Mouse (Mus musculus): ENCODE data around the gene Tubb4a.

Tubb4a gene

DNA sequence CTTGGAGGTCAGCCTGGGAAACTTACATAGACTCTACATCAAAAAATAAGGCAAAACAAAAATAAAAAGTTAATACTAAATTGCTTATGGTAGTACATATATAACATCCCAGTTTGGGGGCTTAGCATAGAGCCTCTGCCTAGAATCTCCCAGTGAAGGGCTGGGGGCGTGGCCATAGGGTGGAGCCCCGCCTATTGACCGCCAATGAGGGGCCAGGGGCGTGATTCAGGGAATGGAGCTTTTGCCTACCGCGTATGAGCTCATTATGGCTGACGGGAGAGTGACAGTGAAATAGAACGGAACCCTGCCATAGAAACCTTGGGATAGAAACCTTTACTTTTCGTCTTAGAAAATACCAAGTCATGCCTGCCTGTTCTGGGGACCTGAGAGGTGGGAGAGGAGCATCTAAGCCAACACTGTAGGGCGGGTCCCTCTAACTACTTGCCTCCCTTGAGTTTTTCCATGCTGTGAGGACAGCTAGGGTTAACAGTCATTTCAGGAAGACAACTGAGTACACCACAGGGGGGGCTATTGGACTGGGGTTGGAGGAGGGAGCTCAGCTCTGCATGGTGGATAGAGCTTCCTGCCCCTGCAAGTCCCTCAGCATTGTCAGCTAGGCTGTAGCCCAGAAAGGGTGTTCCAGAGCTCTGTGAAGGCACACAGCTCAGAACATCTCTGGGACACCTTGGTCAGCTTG lies 12.2 kb upstream of the Tubb4a start:
- DNase-seq = peak; percentile 17

DNA sequence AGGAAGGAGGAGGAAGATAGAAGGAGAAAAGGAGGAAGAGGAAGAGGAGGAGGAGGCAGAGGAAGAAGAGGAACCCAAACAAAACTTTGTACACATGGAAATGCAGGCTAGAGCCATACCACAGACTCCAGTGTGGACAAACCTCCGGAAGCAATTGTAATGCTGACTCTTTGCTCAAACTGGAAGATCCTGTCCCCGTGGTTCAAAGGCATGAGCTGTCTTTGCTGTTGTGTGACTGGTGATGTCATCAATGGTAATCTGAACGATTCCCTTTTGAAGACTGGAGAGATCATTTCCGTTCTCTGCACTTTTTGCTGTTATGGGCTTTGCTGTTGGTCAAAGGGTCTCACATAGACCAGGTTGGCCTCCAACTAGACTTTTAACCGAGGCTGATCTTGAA lies 10.7 kb upstream of the Tubb4a start:
- DNase-seq = no peak

DNA sequence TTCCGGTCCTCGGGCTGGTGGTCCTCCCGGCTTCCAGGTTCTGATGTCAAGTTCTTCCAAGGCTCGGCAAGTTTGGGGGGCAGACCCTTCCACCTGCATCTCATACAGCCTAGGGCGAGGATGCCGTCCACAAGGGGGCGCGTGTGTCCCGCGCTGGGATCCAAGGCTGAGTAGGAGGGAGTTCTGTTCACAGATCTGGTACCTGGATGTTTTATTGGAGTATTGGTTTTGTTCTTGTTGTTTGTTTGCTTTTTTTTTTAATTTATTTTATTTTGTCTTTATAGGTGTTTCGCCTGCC lies 9.0 kb upstream of the Tubb4a start:
- DNase-seq = peak; percentile 87

DNA sequence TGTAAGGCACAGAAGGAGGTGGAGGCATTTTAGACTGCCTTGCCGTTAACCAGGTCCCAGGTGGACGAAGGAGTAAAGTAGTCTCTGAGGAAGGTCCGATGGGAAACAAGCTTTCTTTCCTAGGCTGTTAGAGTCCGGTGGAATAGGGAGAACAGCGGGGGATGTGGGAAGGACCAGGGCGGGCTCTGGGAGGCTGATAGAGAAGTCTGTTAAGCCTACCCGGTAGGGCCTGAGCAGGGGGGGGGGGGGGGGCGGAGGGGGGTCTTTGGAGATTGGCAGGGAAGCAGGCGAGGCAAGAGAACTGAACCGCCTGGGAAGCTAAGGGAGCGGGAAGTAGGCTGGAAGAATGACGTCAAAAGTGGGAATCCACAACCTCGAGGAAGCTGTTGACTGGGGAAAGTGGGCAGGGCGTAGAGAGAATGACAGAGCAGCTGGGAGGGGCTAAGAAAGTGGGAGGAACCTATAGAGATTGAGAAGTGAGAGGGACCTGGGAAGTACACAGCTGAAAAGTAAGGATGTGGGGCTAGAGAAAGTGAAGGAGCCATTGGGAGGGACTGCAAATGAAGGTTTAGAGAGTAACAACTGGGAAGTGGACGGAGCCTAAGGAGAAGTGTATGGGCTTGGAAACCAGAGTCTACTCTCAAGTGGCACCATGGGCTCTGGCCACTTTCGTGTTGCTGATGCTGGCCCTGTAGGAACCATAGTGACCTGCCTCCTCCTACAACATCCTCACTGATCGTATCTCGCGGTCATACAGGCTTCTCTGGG lies 8.5 kb upstream of the Tubb4a start:
- DNase-seq = peak; percentile 51

DNA sequence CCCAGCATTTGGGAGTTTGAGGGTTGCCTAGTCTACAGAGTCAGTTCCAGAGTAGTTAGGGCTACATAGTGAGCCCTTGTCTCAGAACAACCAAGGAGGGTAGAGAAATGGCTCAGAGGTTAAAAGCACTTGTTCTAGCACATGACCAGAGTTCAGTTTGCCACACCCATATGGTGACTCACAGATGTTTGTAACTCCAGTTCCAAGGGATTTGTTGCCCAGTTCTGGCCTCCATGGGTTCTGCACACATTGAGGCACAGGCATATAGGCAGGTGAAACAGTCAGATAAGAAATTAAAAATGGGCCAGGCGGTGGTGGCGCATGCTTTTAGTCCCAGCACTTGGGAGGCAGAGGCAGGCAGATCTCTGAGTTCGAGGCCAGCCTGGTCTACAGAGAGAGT lies 6.6 kb upstream of the Tubb4a start:
- no peak for DNase-seq

DNA sequence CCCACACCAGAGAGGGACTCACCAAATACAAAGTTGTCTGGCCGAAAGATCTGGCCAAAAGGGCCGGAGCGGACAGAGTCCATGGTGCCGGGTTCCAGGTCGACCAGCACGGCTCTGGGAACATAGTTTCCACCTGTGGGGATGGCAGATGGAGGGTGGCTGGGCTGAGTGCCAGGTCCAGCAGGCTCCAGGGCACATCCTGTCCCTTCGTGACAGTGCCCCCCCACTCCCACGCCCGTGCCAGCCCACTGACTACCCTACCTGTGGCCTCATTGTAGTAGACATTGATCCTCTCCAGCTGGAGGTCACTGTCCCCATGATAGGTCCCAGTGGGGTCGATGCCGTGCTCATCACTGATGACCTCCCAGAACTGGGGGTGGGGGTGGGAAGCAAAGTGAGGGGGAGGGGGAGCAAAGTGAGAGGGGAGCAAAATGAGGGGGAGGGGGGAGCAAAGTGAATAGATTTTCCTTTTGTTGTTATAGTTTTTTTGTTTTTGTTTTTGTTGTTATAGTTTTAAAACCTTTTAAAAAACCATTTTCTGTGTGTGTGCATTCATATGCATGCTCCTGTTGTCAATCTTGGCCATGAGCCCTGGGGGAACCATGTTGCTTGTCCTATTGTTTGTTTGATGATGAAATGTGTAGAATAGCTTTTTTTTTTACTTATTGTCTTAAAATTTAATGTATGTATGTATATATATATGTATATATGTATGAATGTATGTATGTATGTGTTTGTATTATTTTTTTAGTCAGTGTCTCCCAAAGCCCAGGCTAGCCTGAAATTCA lies 1.4 kb downstream of the Tubb4a start:
- DNase-seq = peak; percentile 98

DNA sequence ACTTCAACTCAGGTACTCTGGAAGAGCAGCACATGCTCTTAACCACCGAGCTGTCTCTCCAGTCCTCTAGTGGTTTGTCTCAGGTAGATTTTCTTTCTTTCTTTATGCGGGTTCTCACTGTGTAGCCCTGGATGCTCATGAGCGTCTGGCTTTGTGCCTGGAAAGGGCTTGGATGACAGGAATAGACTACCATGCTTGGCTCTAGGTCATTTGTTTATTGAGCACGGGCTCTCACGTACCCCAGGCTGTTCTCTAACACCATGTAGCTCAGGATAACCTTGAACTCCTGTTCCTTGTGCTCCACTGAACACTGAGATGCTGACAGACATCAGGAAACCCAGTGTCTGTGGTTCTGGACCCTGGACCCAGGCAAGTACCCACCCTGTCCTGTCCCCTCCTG lies 5.1 kb downstream of the Tubb4a start:
- peak; percentile 85 for DNase-seq

DNA sequence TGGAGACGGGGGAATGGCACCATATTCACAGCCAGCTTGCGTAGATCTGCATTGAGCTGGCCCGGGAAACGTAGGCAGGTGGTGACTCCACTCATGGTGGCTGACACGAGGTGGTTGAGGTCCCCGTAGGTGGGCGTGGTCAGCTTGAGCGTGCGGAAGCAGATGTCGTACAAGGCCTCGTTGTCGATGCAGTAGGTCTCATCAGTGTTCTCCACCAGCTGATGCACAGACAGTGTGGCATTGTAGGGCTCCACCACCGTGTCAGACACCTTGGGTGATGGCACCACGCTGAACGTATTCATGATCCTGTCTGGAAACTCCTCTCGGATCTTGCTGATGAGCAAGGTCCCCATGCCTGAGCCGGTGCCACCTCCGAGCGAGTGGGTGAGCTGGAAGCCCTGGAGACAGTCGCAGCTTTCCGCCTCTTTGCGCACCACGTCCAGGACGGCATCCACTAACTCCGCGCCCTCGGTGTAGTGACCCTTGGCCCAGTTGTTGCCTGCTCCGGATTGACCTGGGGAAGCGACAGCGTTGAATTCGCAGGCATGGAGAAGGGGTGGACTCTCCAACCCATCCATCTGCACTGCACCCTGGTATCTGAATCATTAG lies 6.2 kb downstream of the Tubb4a start:
- peak; percentile 58 for DNase-seq

DNA sequence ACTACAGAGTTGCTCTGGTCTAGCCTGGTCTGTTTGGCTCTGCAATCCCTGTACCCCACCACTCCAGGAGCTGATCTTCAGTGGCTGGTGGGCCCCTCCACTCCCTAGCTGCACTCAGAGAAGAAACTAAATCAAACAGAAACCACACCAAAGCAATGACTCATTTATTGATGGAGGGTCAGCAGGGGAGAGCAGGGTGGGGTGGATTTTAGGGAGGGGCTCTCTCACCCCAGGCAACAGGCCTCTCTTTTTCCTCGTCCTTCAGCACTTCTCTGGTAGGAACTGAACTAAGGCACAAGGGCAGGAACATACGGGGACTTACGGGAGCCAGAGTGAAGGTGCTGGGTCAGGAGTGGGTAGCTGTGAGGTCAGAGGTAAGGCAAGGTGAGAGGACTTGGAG lies 7.7 kb downstream of the Tubb4a start:
- no peak for DNase-seq

DNA sequence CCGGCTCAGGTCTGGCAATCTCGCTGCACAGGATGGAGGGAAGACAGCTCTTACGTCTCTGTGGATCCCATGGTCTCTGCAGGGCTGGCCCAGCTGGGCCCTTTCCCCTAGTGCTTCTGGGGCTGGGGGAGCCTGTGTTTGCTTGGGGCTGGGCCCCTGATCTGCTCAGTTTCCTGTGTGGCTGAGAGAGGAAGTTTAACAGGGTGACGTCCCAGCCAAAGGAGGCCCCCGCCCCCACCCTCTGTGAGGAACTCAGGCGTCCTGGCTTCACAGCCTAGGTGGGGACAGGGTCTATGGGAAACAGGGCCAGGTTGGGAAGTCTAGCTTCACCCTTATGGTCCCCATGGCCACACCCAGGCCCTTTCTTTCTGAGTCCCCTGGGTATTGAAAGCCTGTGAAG lies 9.2 kb downstream of the Tubb4a start, which contains the start of gene Dennd1c:
TSS of gene Dennd1c (minus strand) at position 179 of the 400 bp plus-strand sequence.
- no peak for DNase-seq

DNA sequence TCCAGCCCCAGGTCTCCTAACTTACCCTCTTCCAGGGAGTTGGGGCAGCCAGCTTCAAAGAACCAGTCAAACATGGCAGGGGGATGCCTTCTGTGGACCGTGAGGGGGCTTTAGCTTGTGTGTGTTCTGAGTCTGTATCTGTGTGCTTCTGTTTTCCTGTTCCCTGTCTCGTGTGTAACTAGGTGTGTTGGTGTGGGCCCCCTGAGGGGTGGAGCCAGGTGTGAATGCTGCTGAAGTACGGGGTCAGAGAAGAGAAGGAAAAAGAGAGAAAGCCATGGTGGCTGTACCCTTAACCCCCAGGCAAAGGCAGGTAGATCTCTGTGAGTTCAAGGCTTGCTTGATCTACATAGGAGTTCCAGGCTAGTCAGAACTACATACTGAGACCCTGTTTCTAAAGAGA lies 10.7 kb downstream of the Tubb4a start:
- no peak for DNase-seq

DNA sequence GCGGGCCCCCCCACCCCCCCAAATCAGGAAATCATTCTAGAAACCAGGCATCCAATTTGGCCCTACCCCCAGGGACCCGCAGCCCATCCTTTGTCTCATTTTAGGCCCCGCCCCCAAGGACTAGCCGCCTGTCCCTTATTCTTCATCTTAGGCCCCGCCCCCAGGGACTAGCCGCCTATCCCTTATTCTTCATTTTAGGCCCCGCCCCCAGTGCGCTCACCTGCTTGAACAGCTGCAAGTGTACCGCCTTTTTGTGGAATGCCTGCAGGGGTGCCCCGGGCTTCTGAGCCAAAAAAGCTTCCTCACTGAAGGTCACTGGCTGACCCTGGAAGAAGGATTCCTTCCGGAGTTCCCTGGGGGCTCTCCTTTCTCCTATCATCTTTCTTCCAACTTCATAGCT lies 16.9 kb downstream of the Tubb4a start:
- DNase-seq = no peak

DNA sequence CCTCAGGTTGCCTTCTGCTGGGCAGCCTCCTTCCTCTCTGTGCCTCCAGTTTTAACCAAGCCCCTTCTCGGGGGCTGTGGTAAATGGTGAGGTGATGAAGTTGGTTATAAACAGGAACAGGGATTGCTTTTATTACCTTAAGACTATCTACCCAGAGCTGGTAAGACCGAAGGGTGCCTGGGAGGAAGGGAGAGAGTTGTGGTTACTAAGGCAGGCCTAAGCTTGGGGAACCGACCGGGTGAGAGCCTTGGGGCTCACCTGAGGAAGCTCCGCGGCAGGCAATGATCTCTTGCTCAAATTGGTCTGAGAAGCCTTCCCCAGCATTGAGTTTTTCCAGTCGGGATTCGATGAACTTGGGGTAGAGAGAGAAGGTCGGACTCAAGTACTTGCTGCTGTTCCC lies 17.3 kb downstream of the Tubb4a start:
- DNase-seq = no peak

DNA sequence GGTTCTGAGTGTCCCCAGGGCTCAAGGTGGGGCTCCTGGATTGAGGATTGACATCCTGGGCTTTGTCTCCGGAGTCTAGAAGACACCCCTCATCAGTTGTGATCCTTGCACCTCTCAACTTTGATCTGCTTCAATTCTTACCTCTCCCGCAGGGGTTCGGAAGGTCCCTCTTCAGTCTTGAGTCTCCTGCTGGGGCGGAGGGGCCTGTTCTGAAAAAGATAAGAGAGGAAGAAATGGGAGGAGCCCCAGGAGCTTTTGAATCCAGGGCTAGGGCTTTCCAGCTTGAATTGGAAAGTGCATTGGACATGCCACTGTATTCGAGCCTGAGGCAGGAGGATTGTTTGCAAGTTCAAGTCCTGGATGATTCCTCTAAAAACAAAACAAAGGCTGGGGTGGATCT lies 20.7 kb downstream of the Tubb4a start:
- no peak for DNase-seq

DNA sequence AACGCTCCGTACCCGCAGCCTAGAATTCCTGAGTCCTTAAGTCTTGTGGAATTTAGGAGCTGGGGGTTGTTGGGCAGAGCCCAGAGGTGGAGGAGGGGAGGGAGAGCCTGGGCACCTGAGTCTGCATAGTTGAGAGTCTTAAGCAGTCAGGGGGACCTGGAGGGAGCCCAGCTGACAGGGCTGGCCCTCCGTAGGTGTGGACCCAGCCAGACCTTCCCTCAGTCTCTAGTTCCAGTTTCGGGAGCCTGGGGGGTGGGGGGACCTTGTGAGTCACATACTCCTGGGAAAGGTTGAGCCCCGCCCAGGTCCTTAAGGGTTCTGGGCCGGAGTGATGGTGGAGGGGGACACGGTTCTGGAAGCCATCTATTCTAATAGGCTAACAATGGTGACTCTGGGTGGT lies 24.6 kb downstream of the Tubb4a start:
- DNase-seq = peak; percentile 42

DNA sequence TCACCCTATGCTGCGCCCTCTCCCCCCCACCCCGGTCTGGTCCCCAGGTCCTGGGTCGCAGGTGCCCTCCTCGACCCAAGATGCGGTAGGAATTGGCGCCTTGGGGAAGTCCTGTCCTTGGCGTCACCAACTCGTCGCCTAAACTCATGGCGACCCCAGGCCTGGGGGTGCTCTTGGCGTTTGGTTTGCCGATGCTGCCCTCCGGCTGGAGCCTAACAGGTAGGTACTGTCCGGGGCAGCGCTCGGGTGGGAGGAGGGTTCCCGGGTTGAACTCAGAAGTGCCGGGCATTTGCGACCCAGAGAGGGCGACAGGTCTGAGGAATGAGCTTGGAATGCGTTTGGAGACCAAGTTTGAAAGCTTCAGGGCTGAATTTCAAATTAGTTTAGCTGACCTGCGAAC lies 25.0 kb downstream of the Tubb4a start:
- DNase-seq = peak; percentile 49

DNA sequence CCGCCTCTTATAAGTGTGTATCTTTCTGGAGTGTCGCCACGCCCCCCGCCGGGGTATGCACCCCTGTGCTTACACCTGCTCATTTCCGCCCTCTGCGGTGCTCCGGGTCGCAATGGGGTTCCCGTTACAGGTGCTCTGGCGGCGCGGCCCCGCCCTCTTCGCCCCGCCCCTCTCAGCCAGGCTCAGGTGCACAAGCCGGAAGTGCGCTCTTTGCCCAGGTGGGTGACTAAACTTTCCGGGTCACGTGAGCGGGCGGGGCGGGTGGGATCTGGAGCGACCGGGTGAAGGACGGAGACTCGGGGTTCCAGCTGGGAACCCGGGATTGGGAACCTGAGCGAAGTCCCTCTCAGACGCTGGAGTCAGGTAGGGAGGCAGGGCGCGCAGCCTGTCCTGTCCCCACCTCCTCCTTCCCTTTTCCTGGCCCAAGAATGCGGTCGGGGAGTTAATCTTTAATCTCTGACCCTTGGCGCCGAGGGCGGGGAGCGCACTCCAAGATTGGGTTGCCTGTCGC lies 25.5 kb downstream of the Tubb4a start:
- peak; percentile 52 for DNase-seq

DNA sequence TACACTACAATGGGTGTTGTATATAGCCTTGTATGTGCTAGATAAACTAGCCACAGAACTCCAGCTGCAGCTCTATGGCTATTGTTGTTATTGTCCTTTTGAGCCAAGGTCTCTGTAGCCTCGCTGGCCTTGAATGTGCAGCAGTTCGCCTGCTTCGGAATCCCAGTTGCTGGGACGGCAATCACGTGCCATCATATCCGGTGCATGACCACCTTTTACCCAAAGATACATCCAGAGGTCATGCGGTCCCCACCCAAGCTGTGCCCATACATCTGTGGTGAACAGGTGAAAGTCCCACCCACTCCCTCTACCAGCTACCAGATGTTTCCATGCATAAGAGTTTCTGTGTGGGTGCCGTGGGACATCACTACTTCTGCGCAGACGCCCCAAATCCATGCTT lies 26.5 kb downstream of the Tubb4a start:
- DNase-seq = peak; percentile 74

DNA sequence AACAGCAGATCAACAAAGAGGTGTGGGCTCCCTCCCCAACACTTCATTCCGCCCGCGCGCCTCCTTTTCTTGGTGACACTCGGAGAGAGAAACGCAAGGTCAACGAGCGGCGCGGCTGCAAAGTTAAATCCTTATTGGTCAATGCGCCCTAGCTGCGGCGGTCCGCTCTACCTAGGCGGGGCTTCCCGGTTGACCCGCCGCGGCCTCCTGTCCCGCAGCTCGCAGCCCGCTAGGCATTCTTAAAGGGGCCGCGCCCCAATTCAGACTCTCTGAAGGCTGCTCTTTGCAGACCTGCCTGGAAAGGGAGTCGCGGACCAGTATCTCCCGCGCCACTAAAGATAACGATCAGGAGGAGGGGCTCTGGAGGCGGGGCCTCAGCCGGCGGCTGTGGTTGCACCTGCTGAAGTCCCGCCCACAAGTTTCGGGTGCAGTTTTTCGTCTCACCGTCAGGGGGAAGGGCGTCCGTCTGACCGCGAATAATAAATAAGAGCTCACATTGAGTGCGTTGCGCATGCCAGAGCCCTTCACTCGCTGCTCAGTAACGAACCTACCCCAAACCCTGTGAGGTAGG lies 27.3 kb downstream of the Tubb4a start:
- DNase-seq = peak; percentile 99

DNA sequence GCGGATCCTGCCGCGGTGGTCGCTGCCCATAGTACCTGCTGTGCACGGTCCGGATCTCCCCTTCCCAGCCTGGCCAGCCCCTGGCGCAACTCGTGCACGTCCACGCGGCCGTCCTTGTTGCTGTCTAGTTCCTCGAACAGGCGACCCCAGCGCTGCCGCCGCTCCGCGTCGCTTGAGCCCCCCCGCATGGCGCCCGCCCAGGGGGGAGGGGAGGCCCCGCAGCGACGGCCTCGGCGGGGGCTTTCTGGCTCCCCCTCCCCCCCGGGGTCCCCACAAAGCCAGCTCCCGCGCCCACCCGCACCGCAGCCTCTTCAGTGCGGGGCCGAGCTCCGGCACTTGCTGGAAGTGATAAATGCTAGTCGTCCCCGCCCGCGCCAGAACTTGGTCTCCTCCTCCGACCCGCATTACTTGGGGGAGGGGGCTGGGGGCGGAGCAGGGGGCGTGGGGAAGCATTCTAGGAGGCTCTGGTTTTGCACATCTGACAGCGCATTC lies 28.1 kb downstream of the Tubb4a start, which contains the start of gene Slc25a23:
TSS of gene Slc25a23 (minus strand) at position 378 of the 492 bp plus-strand sequence.
- peak; percentile 84 for DNase-seq

DNA sequence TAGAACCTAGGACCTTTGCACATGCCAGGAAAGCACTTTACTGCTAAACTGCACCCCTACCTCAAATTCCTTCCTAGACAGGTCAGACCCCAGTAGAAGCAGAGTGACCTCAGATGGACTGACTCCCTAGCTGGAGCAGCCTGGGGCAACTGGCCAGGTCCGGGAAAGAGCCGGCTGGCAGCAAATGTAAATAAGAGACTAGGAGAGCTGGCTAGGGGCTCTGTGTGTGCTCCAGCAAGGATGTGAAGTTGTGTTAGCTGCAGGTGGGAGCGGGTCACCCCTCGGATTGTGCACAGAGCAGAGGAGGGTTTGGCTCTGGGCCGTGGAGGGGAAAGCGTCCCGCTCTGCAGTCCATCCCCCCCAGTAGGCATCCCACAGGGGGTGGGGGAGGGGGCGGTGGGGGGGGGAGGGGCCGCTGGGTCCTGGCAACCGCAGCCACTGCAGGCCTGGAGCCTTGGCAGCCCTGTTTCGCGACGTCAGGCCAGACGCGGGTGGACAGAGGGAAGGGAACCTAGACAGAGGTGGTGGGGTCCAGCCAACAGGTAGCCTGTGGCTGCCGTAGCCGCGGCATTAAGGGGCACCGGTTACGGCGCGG lies 28.6 kb downstream of the Tubb4a start, which contains the start of gene Crb3:
TSS of gene Crb3 (plus strand) at position 215 of the 595 bp plus-strand sequence.
- peak; percentile 77 for DNase-seq

DNA sequence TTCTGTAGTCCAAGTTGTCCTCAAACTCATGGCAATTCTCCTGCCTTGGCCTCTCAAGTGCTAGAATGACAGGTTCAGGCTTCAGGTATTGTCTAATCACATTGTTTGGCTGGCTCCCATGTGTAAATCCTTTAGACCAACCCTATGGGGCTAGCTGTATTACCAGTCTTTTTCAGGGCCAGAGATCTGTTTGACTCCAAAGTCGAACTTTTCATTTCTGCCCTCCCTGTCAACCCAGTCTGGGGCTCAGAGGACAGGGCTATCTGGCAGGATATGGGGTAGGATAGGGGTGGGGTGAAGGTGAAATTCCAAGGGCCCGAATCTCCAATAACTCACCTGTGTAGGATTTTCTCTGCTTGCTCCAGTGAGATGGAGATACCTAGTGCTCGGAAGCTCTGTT lies 31.3 kb downstream of the Tubb4a start:
- DNase-seq = no peak

Data from cerebellum, adult 9-10 months (tissue).